Mouse (Mus musculus) testis, postnatal 10 days (tissue): ENCODE data around the gene Kcnj11.

Experiments
- DNase-seq: peaks from one replicate; pipeline ENCODE4 v3.0.0; 2021; ENCODE audit warnings: low spot score

Kcnj11 gene

DNA sequence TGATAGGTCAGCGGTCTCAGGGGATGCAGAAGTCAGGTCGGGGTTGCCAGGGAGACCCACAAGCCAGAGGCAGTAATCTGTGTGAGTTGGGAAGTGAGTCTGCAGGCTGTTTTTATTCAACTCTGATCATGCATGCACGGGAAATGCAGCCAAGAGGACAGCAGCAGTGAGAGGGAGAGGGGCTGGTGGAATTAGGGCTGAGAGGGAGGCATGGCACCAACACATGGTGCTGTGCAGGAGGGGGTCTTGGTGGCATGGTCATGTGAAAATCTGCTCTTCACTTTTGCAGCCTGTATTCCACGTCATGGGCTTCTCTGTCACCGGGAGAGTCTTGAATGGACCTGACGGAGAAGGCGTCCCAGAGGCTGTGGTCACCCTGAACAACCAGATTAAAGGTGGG is 50.6 kb downstream of the Kcnj11 start:
- DNase-seq, result no peak

DNA sequence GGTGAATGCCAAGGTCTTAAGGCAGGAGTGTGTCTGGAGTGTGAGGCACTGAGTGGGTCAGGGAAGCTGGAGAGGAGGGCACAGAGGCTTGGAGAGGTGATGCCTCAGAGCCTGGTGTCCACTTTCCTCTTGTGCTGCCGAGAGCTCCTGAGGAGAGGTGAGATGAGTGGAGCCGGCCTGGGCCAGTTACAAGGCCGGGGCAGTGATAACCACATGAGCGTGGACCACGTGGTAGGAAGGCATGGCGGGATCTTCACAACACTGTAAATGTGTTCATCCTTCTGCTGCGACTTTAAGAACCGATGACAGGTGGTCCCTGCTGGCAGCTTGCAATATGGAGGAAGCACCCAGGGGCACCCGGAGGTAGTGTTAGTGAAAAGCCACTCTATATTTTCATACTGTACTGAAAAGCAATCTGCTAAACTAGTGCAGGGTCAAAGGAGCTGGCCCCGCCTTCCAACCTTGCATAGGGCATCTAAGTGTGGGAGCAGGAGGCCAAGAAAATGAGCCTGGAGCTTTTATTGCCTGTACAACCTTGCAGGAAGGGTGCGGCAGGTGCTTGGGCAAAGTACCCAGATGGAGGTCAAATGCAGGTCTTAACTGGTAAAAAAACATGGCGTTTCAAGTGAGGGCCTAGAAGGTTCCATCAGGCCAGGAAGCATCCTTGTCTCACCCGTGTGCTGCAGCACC is 52.5 kb downstream of the Kcnj11 start:
- no peak for DNase-seq

DNA sequence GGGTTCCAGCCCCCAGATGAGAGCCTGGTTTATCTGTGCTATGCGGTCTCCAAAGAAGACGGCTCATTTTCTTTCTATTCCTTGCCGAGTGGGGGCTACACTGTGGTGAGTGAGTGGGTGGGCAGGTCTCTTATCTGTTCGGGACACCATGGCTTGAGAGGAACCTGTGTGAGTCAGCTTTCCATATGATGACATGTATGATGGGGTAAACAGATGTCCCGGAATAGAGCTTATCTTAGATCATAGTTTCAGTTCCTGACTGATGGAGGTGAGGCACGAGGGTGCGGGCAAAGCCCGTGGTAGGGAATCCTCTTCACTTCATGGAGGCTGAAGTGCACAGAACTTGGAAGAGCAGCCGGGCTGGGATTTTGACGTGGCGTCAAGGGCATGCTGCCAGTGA is 54.7 kb downstream of the Kcnj11 start:
- no peak for DNase-seq

DNA sequence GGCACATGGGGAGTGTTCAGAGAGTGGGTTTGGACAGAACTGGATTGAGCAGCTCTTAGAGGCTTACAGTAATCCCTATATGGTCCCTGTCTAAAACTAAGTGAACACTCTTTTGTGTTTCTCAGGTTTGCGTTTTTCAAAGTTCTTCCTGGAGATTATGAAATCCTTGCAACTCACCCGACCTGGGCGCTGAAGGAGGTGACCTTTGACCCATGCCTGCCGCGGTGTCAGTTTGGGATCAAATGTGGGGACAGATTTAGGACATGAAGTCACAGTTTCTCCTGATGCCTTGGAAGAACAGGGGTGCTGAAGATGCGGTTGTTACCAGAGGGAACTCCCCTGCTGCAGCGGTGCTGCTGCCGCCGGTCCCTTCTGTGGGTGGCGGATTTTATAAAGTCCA is 56.5 kb downstream of the Kcnj11 start:
- DNase-seq, result no peak
